Mouse (Mus musculus) lung, postnatal 36 days (tissue): Measurements from ENCODE around the gene Slc38a4.
A peak's percentile ranks its signal among the peaks of the same experiment; 100 is the strongest.

ENCODE experiments used
- DNase-seq: peaks from one replicate; pipeline ENCODE4 v3.0.0; 2022; ENCODE audit warnings: mixed read lengths

Slc38a4 gene

DNA sequence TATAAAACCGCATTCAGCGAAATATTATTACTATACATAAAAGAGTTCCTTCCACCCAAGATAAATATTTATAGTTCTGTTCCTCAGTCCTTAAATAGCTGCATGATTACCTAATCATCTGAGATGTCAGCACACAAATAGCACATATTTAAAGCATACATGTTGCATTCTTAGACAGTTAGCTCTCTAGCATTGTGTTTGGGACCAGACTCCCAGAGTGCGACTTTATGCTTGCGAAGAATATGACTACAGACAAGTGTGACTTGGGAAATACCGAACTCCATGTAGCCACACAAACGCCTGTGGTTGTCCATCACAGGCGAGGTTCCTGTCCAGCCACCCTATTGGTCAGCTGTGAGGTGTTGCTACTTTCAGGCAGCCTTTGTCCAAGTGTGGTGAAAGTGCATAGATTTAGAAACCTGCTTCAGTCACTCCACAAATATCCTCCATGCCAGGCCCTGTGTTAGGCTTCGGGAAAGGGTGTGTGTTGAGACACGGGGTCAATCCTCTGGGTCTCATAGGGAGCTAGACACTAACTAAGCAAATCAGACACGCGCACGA, 40.6 kb downstream of the Slc38a4 start:
- no peak for DNase-seq

DNA sequence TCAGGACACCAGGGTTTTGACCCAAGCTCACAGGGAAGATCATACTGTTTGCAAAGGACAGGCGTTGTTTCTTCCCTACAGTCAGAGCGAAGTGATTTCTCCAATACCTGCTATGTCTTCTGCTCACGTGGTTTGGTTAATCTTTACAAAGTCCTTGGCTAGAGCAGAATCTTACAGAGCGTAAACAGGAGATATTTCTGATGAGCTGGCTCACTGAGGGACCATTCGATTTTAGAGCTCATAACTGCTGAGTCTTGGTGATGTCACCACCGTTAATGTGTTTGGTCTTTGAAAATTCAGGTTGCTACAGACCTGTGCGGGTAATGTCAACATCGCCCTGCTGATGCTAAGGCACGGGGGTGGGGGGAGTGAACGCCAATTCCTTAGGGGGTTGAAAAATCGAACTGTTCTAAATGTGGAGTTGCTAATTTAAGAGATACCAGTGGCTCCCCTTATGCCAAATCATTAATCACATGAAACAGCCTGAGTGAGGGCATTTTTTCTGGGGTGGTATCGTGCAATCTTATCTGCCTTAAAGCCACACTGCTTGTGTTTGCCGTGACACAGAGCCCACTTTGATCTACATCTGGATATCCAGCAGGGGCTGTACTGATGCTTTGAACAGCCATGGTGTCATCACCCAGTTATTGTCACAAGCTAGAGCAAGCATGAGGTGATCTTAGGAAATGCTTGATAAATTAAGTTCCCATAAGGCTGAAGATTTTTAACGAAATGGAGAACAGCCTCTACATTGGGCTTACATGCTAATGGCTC, 44.0 kb downstream of the Slc38a4 start:
- no peak for DNase-seq

DNA sequence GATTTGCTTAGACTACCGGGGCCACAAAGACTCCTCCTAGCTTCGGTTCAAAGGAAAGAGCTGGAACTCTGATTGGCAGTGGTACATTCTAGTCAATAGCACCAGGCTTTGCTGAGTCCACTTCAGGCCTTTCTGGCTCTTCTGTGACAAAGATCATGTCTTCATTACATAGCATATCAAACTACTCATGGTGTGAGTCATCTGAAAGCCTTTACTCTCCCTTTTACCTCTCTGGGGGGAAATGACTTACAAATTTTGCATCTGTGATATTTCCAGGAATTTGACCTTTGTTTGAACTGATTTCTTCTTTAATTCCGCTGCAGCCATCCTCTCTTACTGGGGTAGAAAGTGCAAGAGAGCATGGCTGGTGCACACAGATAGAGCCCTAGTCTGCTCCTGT, 46.5 kb downstream of the Slc38a4 start:
- DNase-seq = no peak

DNA sequence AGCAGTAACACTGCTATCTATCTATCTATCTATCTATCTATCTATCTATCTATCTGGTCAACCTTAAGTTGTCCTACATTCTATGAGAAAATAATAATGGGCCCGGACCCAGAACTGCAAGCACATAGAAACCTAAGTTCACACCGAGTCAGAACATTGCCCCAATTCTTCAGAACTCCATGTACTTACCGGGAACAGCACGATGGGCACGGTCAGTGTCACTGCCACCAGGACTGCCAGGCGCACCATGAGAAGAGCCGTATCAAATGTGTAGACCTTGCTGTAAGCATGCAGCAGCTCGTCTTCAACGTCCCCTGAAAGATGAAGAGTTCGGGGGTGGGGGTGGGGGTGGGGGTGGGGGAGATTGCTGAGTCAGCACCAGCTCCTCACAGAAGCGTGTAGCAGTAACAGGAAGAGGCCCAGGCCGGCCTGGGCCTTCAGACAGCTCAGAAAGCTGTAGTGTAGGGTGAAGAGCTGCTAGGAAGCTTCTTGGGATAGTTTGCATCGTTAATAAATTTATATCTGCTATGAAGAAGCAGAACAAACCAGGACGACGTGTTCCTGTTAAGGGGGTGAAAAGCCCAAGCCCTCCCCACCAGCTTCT, 50.0 kb downstream of the Slc38a4 start:
- DNase-seq = no peak

DNA sequence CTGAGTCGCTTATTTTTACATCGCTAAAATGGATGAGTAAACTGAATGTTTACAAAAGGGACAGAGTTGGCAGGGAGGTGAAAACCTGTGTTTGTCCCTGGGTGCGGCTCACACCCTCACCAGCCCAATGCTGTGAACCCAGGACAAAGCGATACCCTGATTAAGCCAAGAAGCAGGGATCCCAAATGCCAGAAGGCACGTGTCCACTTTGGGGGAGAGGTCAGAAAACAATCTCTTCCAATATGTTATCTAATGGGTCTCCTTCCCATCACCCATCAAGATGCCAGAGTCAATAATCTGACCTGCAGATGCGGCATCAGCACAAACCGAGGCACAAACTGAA, 51.3 kb downstream of the Slc38a4 start:
- no peak for DNase-seq

DNA sequence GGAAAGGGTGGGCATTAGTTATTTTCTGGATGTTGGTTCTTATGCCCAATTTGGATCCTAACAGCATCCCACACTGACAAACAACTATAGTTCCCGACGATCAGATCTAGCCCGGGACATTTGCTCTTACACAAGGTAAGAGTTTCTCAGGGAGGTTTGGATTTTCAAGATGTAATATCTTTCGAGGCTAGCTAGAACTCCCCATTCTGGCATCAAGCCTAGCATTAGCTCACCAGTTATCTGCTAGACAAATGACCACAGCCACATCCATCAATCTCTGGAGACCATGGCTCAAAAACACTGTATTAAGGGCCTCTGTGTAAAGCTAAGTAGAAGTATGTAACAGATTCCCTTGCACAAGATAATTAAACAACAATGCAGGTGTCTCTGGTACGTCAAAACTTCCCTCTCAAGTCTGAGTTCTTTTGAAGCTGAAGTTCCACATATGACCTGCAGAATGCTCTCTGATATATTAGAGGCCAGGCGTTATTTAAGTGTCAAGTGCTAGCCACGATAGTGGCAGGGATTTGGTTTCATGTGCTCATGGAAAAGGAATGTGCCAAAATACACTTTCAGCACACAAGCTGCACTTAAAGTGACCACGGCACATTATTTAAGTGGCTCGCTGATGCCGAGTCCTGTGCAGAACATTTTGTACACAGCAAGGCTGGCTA, 51.8 kb downstream of the Slc38a4 start:
- DNase-seq = peak; percentile 83

DNA sequence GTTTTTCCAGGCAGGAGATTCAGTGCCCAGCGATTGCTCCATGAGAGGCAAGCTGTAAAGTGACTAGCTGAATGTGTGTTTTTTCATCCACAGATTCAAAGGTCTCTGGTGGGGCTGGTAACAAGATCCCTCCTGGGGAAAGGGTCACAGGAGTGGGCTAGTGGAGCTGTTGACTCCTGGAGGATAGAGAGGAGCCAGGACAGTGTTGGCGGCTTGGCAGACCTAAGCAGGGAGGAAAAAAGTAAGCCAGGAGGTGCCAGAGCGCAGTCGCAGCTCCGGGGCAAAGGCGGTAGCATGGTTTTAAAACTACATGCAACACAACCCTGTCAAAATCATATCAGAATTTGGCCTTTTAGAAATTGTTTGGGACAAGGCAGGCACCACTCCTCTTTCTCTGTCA, 52.6 kb downstream of the Slc38a4 start:
- no peak for DNase-seq

DNA sequence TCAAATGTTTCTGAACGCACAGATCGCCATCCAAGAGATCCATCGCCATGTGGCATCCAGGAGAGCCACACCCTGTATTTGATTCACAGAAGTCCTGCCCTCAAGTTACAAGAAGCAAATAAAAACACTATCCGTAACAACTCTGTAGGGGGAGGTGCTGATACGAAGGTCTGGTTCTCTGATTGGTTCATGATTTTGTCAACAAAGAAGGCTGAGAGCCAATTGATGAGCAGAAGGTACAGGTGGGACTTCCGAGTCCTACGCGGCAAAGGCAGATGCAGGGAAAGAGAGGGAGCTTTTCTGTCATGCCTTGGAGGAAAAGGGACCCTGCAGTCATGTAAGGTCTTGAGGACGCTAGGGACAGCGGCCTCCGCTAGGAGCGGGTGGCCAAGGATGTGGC, 53.0 kb downstream of the Slc38a4 start:
- DNase-seq = no peak

DNA sequence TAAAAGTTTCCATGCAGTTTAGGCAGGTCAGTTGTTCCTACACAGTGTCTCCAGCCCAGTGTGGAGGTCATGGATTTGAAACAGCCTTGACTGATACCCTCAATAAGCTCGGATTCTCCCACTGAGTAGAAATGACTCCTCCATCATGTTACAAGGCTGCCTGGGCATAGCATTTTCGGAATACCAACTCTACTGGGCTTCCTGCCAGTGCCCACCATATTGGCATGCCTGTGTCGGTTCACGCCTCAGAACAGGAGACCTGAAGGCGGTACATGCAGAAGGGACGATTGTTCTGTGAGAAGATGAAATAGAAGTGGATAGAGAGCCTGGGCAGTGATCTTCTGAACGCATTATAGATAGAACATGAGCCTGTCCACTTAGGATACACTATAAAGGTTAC, 53.9 kb downstream of the Slc38a4 start:
- DNase-seq = peak; percentile 17

DNA sequence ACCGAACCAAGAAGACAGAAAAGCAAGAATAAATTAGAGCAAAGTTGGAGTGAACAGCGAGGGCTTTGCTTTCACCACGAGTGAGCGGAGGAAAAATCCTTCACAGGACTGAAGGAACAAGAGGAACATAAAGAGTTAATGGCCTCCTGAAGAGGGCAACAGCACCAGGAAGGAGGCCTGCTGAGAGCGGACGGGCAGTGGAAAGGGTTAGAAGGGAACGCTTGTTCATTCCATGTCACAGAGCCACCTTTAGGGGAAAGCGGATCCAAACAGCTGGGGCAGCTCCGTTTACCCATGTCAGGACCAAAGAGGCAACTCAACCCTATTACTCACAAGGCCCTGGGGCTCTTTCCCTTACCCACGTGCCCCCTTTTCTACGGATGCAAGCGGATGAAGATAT, 54.3 kb downstream of the Slc38a4 start:
- peak; percentile 15 for DNase-seq

DNA sequence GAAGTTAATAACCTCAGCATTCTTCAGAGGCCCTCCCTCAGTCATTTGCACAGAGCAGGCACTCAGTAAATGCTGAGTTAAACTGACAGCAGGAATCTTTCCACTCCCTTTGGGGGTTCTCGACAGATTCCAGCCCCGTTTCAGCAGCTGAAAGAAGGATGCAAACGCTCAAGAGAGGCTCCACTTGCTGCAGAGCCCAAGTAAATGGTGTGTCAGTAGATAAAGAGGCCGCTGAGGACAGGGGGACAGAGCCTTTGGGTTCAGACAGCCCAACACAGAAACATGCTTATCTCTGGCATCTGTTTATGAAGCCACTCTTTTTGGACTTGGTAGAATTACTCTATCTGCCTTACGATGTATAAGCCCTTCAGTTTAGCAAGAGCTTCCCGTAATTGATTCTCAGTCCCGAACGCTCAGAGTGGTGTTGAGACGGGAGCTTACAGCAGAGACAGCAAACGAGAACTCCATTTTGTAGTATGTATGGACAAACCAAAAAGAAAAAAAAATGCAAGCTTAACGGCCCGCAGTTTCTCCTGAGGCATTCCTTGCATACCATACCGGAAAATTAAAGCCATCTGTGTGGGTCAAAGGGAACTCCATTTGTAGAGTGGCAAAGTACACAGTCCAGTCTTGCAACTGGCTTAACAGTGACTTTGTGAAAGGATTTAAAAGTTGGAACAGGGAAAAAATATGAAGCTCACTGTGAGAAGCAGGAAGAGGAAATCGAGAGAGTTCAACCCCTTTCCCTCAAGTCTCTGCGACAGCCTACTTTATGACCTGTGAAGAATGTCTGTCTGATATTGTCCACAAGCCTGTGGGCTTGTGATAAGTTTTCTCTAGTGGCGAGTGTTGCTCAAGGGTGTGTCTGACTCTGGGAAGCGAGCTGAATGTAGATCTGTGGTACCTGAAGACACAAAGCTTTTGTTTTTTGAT, 55.2 kb downstream of the Slc38a4 start:
- peak; percentile 24 for DNase-seq

DNA sequence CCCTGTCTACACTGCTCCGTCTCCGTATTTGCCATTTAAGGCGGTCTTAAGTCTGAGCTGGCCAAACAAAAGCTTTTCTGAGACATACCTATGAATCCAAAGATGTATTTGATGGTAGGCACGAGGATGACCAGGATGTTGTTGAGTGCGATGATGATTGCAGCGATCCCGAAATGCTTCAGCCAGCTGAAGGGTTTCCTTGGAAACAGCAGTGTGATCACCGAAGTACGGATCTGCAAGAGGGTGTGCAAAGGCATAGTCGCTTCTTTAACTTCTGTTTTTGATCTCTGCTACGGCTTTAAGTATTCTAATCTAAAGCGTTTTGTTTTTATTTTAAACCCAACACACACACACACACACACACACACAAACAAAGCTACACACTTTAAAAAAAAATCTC, 56.4 kb downstream of the Slc38a4 start:
- DNase-seq = no peak

DNA sequence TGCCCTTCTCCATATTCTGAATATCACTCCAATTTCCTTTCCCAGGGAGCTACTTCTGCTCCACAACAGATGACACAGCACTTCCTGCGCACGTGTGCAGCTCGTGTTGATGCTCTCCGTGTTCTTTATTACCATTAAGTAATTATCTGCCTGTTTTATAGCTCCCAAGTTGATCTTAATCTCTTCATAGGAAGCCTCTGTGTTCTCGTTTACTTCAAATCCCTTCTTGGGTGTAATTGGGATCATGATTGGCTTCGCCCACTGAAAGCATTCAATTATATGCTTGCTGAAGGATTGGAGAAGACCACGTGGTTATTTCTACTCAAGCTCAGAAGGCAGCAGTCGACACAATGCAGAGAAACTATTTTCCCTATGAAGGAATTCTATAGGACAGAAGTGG, 70.1 kb downstream of the Slc38a4 start:
- DNase-seq = no peak

DNA sequence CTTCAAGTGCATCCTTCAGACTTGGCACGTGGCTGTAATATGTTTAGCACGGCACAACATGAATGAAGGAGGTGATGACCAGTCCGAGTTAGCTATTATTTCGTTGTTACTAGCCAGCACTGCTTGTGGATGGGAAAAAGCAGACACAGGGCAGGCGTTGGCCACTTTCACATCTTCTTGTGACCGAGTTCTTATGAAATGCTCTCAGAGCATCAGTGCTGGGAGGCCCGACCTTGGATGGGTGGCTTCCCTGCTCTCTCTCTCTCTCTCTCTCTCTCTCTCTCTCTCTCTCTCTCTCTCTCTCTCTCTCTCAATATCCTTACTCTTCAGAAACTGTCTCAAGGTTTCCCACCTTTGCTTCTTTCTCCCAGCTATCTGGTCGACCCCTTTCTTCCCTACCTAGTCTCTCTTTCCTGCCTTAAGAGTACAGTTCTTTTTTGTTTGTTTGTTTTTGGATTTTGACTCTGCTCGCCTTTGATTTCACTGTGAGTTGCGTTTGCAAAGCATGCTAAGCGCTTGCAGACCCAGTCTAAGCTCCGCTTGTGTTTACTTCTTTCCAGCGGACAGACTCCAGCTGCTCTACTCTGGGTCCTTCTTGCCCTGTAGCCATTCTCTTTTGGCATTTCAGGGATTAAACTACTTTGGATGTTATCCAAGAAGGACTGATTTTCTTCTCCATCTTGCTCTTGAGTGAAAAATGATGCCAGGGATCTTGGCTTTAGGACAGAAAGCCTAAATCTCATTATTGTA, 72.0 kb downstream of the Slc38a4 start:
- DNase-seq = peak; percentile 14

DNA sequence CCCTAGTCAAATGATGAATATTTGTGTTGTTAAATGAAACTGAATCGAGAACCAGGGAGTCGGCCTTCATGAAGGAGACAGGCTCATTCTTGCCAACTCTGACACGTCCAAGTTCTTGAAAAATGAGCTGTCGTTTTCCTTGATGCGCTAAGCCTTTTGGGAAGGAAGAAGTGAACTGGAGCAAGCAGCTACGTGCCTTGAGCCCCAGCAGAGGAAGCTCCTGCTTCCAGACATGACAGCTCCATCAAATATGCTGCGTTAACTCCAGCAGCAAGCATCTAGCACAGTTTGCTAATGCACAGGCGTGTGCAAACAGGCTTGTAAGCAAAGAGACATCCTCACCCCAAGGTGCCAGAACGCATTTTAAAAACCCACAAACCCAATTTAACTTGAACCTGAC, 80.6 kb downstream of the Slc38a4 start:
- no peak for DNase-seq

DNA sequence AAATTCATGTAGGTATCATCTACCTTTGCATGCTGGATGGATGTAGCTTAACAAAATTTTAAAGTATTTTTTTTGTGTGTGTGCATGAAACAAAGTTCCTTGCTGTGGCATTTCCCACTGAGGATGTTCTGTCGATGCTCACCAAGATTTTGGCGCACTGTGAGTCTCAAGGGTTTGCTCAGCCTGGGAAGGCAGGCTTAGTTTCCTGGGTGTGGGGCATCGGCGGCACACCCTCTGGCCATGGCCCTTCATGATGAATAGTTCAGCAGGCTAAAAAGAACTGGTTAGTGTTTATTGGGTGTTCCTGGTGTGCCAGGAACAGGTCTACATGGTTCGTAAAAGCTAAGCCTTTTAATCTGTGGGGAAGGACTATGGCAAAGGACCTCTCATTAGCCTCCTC, 81.6 kb downstream of the Slc38a4 start:
- DNase-seq = no peak

DNA sequence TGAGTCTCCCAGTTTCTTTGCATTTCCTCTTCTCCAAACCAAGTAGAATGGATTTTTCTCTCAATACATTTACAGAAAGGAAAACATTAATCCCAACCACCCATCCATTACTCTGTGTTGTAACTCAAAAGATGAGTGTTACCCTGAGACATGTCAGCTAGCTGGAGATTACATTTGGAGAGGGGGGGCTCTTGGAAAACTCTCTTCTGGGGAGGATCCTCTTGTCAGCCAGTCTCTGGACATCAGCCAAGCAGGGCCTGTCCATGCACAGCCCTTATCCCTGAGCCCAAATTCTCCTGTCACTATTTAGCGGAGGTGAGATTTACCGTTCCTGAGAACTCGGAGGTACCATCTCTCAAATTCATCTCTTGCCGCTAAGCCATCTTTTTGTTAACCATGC, 82.4 kb downstream of the Slc38a4 start:
- no peak for DNase-seq

DNA sequence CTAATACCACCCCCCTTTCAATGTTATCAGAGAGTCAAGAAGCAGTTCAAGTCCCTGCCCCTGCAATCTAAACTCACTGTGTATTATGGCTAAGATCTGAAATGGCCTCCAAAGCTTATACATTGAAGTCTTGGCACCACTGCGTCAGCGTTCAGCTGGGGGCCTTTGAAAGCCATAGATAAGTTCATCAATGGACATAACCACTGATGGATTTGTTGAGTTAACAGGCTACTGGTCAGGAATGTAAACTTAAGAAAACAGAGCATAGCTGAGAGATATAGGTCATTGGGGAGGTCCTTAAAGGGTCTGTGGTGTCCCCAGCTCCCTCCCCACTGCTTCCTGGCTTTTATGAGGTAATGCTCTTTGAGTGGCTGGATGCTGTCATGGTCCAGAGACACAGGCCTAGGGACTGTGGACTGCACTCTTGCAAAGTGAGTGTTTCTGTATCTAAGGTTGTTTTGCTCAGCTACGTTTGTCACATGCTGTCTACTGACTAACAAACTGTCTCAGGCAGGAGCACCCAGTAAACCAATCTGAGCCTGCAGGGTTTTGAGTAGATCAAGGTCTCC, 83.0 kb downstream of the Slc38a4 start:
- DNase-seq = no peak

DNA sequence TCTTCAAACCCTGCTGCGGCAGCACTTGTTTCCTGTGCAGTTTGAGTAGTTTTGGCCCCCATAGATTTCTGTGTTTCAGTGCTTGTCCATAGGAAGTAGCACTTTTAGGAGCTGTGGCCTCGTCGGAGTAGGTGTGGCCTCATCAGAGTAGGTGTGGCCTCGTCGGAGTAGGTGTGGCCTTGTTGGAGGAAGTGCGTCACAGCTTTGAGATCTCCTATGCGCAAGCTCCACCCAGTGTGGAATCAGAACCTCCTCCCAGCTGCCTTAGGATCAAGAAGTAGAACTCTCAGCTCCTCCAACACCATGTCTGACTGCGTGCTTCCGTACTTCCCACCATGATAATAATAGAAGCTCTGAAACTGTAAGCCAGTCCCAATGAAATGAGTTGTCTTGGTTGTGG, 83.8 kb downstream of the Slc38a4 start:
- DNase-seq = no peak

DNA sequence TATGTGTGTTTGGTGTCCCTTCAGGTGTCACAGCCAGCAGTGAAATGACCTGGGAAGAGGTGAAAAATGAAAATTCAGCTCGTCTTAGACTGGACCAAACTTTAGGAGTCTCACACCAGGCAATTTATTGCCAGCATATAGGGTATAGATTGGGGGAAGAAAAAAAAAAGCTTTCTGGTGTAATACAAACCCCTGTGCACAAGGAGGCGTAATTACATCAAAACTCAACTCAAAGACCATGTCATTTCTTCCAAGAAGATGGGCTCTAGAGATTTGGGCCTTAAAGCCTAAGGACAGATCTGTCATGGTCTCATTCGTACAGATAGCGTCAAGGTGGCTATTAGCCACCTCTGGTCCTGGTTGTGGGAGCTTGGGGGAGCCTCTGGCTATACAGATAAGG, 86.0 kb downstream of the Slc38a4 start:
- DNase-seq = no peak

DNA sequence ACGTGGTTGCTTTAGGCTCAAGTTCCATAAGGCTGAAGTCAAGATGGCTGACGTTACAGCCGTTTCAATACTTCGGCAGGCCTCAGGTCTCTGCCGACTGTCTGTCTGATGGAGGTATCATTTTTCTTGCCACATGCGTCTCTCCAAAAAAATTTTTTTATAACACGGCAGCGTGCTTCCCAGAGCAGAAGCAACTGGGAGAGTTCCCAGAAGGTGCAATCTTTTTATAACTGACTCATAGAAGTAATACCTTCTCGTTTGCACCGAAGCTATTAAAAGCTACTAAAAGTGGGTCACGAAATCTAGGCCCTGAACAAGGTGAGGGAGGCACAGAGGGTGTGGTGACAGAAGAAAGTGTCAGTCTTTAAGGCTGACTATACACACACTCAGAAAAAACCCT, 87.0 kb downstream of the Slc38a4 start:
- no peak for DNase-seq

DNA sequence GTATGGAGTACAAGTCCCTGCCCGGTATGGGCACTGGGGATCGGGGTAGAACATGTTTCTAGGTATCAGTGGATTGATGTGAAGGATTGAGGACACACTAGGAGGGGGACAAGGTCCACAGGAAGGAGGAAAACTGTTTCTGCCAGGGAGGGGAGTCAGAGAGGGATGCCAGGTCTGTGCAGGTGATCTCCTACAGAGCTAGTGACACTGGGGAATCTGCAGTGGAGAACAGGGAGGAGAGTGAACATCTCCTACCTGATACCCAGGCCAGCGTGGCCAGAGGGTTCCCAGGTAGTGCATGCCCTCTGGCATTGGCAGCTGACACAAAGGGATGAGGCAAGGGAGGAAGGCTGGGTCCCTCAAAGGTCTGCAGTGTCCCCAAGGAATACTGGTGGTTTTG, 89.4 kb downstream of the Slc38a4 start:
- no peak for DNase-seq
